In genomic region chr6:129471386-129471785, GRCm38 (mm10) we compare ENCODE assay signal across 25 mouse cellular contexts. TPM values are rescaled to one million over a fixed set of nuclear protein-coding genes. Genes with fewer than 3 reads are reported as not detected.
DNase-seq lines count a peak whose midpoint lies in the region; ATAC-seq and TF ChIP-seq lines count a peak whose summit lies in the region.
"Had no signal": no experiment of that assay in that cellular context is flagged by ENCODE, and none has a peak within 500 bp of the region (broad histone marks: within the 10 kb centered on the region; RNA-seq: fewer than 3 reads in every experiment).

No protein-coding gene starts in this region.

- DNase-seq in liver, postnatal 0 days, result no peak
- no peak for DNase-seq in liver, embryonic 11.5 days (ENCODE audit: low spot score)
- DNase-seq in 416B (ENCODE audit: low read depth), result peak; percentile 40
- DNase-seq in layer of hippocampus, postnatal 10 days (ENCODE audit: low spot score in 2 of 2), result no peak
- no peak for DNase-seq in Muller cell, postnatal 12 days (ENCODE audit: inconsistent ontology term)
- DNase-seq in layer of hippocampus, adult 9-11 months, result no peak
- DNase-seq: adrenal gland, adult 8-10 months; adrenal gland, postnatal 36 days; cerebellum, adult 11-12 months; cerebellum, adult 9-10 months; cerebellum, postnatal 25 days; gastrocnemius, postnatal 10 days; heart, adult 2 months had no signal

- H3K9me3 ChIP-seq in liver, postnatal 0 days (ENCODE audit: low read length), result no peaks in the 10 kb centered on the region
- H3K9me3 ChIP-seq in liver, embryonic 11.5 days (ENCODE audit: control insufficient read depth, low read length), result no peaks in the 10 kb centered on the region
- H3K9me3 ChIP-seq: embryonic facial prominence, embryonic 13.5 days; forebrain, embryonic 12.5 days; hindbrain, embryonic 15.5 days had no signal

- H3K36me3 ChIP-seq in liver, postnatal 0 days (replicated peaks; ENCODE audit: insufficient read depth, low read length), result no peaks in the 10 kb centered on the region
- H3K36me3 ChIP-seq in liver, embryonic 11.5 days (ENCODE audit: control insufficient read depth, insufficient read depth, low read length), result no peaks in the 10 kb centered on the region
- H3K36me3 ChIP-seq: embryonic facial prominence, embryonic 13.5 days; forebrain, embryonic 12.5 days; hindbrain, embryonic 15.5 days had no signal

- TF ChIP-seq EP300 in liver, postnatal 0 days (IDR thresholded peaks at IDR 0.05; ENCODE audit: low read depth), result peak; percentile 37; the same call in 1 of the 2 replicates

- no peak overlapping the region for H3K27ac ChIP-seq in liver, postnatal 0 days (ENCODE audit: low read depth)
- H3K27ac ChIP-seq in liver, embryonic 11.5 days (ENCODE audit: low read depth, low read length), result no peak overlapping the region
- H3K27ac ChIP-seq: embryonic facial prominence, embryonic 13.5 days; forebrain, embryonic 12.5 days; heart, adult 2 months; hindbrain, embryonic 15.5 days had no signal

- no peak for TF ChIP-seq CTCF in liver, postnatal 0 days (IDR thresholded peaks at IDR 0.05; ENCODE audit: low read depth)

- no peak overlapping the region for H3K4me2 ChIP-seq in liver, postnatal 0 days (ENCODE audit: low read depth, low read length)
- H3K4me2 ChIP-seq in liver, embryonic 11.5 days, result no peak overlapping the region
- H3K4me2 ChIP-seq: embryonic facial prominence, embryonic 13.5 days; forebrain, embryonic 12.5 days; heart, embryonic 11.5 days; hindbrain, embryonic 15.5 days had no signal

- H3K9ac ChIP-seq in liver, postnatal 0 days (replicated peaks), result no peak overlapping the region
- H3K9ac ChIP-seq in liver, embryonic 11.5 days (ENCODE audit: low read depth, low read length), result no peak overlapping the region
- H3K9ac ChIP-seq: embryonic facial prominence, embryonic 13.5 days; forebrain, embryonic 12.5 days; hindbrain, embryonic 15.5 days had no signal

- H3K4me1 ChIP-seq in liver, postnatal 0 days (ENCODE audit: insufficient read depth), result no peaks in the 10 kb centered on the region; the same call in 1 of the 2 replicates
- H3K4me1 ChIP-seq in liver, embryonic 11.5 days (replicated peaks; ENCODE audit: control insufficient read depth, insufficient read depth, low read length), result no peaks in the 10 kb centered on the region
- H3K4me1 ChIP-seq: embryonic facial prominence, embryonic 13.5 days; forebrain, embryonic 12.5 days; hindbrain, embryonic 15.5 days had no signal

- no peak for ATAC-seq in liver, postnatal 0 days
- ATAC-seq in liver, embryonic 11.5 days (replicated peaks; ENCODE audit: low FRiP score), result no peak
- peak; percentile 45 for ATAC-seq in common myeloid progenitor, adult 5-6 weeks (replicated peaks; ENCODE audit: low read depth, poor library complexity, severe bottlenecking)
- peak; percentile 77 for ATAC-seq in megakaryocyte, adult 5-6 weeks (ENCODE audit: poor library complexity, severe bottlenecking)
- ATAC-seq: forebrain, embryonic 16.5 days had no signal

- WGBS in liver, postnatal 0 days (ENCODE audit: insufficient replicate concordance), result 60% methylated on average over 6 of the region's 6 CpGs
- 88% methylated on average over 6 of the region's 6 CpGs for WGBS in liver, embryonic 11.5 days

- H3K4me3 ChIP-seq in liver, postnatal 0 days (ENCODE audit: low read depth, low read length), result no peak overlapping the region
- no peak overlapping the region for H3K4me3 ChIP-seq in liver, embryonic 11.5 days (ENCODE audit: low read depth, low read length)
- H3K4me3 ChIP-seq: embryonic facial prominence, embryonic 13.5 days; forebrain, embryonic 12.5 days; heart, adult 2 months; hindbrain, embryonic 15.5 days had no signal

- no peaks in the 10 kb centered on the region for H3K27me3 ChIP-seq in liver, postnatal 0 days (ENCODE audit: insufficient read depth, low read length)
- H3K27me3 ChIP-seq in liver, embryonic 11.5 days (replicated peaks; ENCODE audit: control insufficient read depth, insufficient read depth, low read length), result no peaks in the 10 kb centered on the region
- H3K27me3 ChIP-seq: CH12.LX; embryonic facial prominence, embryonic 13.5 days; forebrain, embryonic 12.5 days; hindbrain, embryonic 15.5 days had no signal

RNA-seq across cellular contexts. Expression of gene Clec1a, which starts 19.6 kb away (rescaled TPM):
- 0.65 and 1.0 TPM in 2 replicates for polyA plus RNA-seq in liver, postnatal 0 days (2015; fragmentation: Nextera tagmentation; extraction: Ambion mirVana)
- polyA plus RNA-seq in liver, embryonic 11.5 days (2014; fragmentation: Nextera tagmentation; extraction: Ambion mirVana), result 0.38 and 0.65 TPM in 2 replicates
- 0.14 TPM in 1 of 2 replicates, not detected in the other for total RNA-seq in common myeloid progenitor, adult 5-6 weeks (2017)
- total RNA-seq in megakaryocyte, adult 5-6 weeks (2015), result 0.07 TPM in 1 of 2 replicates, not detected in the other
- 0.15 TPM in 1 of 2 replicates, not detected in the other for total RNA-seq in megakaryocyte, adult 5-6 weeks (2017)
- total RNA-seq in layer of hippocampus, postnatal 10 days (2021), result 1 to 10 TPM; 3.1 to 3.3 TPM
- total RNA-seq: CH12.LX had no signal

RNA-seq across cellular contexts. Expression of gene Olr1, which starts 35.6 kb away (rescaled TPM):
- 0.56 and 0.70 TPM in 2 replicates for polyA plus RNA-seq in liver, postnatal 0 days (2015; fragmentation: Nextera tagmentation; extraction: Ambion mirVana)
- 0.71 and 1.1 TPM in 2 replicates for polyA plus RNA-seq in liver, embryonic 11.5 days (2014; fragmentation: Nextera tagmentation; extraction: Ambion mirVana)
- total RNA-seq in common myeloid progenitor, adult 5-6 weeks (2017), result 0.82 and 1.1 TPM in 2 replicates
- total RNA-seq in megakaryocyte, adult 5-6 weeks (2015), result 10.0 and 12.9 TPM in 2 replicates
- 9.6 and 13.9 TPM in 2 replicates for total RNA-seq in megakaryocyte, adult 5-6 weeks (2017)
- not detected for total RNA-seq in layer of hippocampus, postnatal 10 days (2021)
- total RNA-seq: CH12.LX; gastrocnemius, postnatal 4 days had no signal
- polyA plus RNA-seq: embryonic facial prominence, embryonic 13.5 days; forebrain, embryonic 12.5 days; forebrain, embryonic 16.5 days; hindbrain, embryonic 11.5 days; hindbrain, embryonic 15.5 days had no signal

RNA-seq across cellular contexts. Expression of gene Tmem52b, which starts 41.0 kb away (rescaled TPM):
- not detected in 2 replicates for polyA plus RNA-seq in liver, postnatal 0 days (2015; fragmentation: Nextera tagmentation; extraction: Ambion mirVana)
- not detected in 2 replicates for polyA plus RNA-seq in liver, embryonic 11.5 days (2014; fragmentation: Nextera tagmentation; extraction: Ambion mirVana)
- total RNA-seq in common myeloid progenitor, adult 5-6 weeks (2017), result 0.18 TPM in 1 of 2 replicates, not detected in the other
- not detected in 2 replicates for total RNA-seq in megakaryocyte, adult 5-6 weeks (2015)
- total RNA-seq in megakaryocyte, adult 5-6 weeks (2017), result not detected in 2 replicates
- total RNA-seq in layer of hippocampus, postnatal 10 days (2021), result not detected
- total RNA-seq: adrenal gland, adult 8-10 months; adrenal gland, postnatal 36 days; CH12.LX; gastrocnemius, postnatal 10 days; gastrocnemius, postnatal 4 days; heart, adult 2 months; heart, postnatal 25 days had no signal
- polyA plus RNA-seq: embryonic facial prominence, embryonic 13.5 days; forebrain, embryonic 12.5 days; forebrain, embryonic 16.5 days; frontal cortex, adult 2 months; heart, adult 2 months; heart, embryonic 11.5 days; hindbrain, embryonic 11.5 days; hindbrain, embryonic 15.5 days had no signal

Comparison
In these comparisons a context has a peak if more than half of its experiments do, and no peak if none do; other contexts are left out.
1. ATAC-seq: peak in common myeloid progenitor, adult 5-6 weeks (single experiment) and megakaryocyte, adult 5-6 weeks (single experiment); none in liver, postnatal 0 days (single experiment) and liver, embryonic 11.5 days (single experiment).